Mouse (Mus musculus) hindbrain, embryonic 11.5 days (tissue): ENCODE results near the gene Wdr20. TPM values are rescaled to one million over a fixed set of nuclear protein-coding genes. Genes with fewer than 3 reads are reported as not detected.
"Not testable (repeated sequence)": the region's sequence is repeated elsewhere in the genome, so short reads cannot be mapped to it uniquely, and the experiment has no call there.

Experiments used
- ATAC-seq: fragments of 200-750 bp; cut with Nextera tagmentation; 2 replicates; pipeline ENCODE4 v1.8.0; 2017; ENCODE audit warnings: mild to moderate bottlenecking, moderate TSS enrichment, moderate library complexity; ENCODE audit not compliant: low FRiP score
- DNase-seq: peaks from one replicate; pipeline ENCODE4 v3.0.0-alpha.2; 2015; ENCODE audit warnings: low spot score
- H3K27ac ChIP-seq: fragments of 300-500 bp; sonication (generic); 2 replicates; pipeline ENCODE4 v1.5.1; 2014; ENCODE audit warnings: mild to moderate bottlenecking, low read depth, low read length
- H3K27me3 ChIP-seq: fragments of 300-500 bp; sonication (generic); 2 replicates; pipeline ENCODE4 v1.6.1; 2014; ENCODE audit warnings: mild to moderate bottlenecking, low read length, moderate library complexity, mixed read lengths; ENCODE audit not compliant: control insufficient read depth, insufficient read depth
- H3K36me3 ChIP-seq: fragments of 300-500 bp; sonication (generic); 2 replicates; pipeline ENCODE4 v1.6.1; 2014; ENCODE audit warnings: mild to moderate bottlenecking, low read length, moderate library complexity, mixed read lengths; ENCODE audit not compliant: control insufficient read depth, insufficient read depth
- H3K4me1 ChIP-seq: fragments of 300-500 bp; sonication (generic); replicated peaks from 2 replicates; pipeline ENCODE4 v1.6.1; 2014; ENCODE audit warnings: low read length, mixed read lengths; ENCODE audit not compliant: control insufficient read depth, insufficient read depth
- H3K4me2 ChIP-seq: fragments of 300-500 bp; sonication (generic); replicated peaks from 2 replicates; pipeline ENCODE4 v1.6.1; 2014; ENCODE audit warnings: mild to moderate bottlenecking, low read depth, low read length
- H3K4me3 ChIP-seq: fragments of 300-500 bp; sonication (generic); 2 replicates; pipeline ENCODE4 v1.5.1; 2014; ENCODE audit warnings: low read depth, low read length
- H3K9ac ChIP-seq: fragments of 300-500 bp; sonication (generic); 2 replicates; pipeline ENCODE4 v1.6.1; 2014; ENCODE audit warnings: low read depth, low read length
- H3K9me3 ChIP-seq: fragments of 300-500 bp; sonication (generic); 2 replicates; pipeline ENCODE4 v1.6.1; 2016; ENCODE audit warnings: low read length; ENCODE audit not compliant: control insufficient read depth
- WGBS: fragments of 180-500 bp; shearing (Covaris S2); extraction: QIAGEN DNeasy Blood & Tissue Kit; methylation state at CpG from one replicate; pipeline ENCODE4 v1.1.7; 2014; 5-methylcytosine and 5-hydroxymethylcytosine counted together
- polyA plus RNA-seq: library from polyadenylated mRNA; unstranded; fragments of >200 nt; fragmentation: Nextera tagmentation; extraction: Ambion mirVana; gene quantifications from 2 replicates; pipeline ENCODE4 v1.2.1, GENCODE M21; 2014

The Wdr20 gene
- polyA plus RNA-seq, 1 experiment from 2014 or later = 22.8 TPM

- H3K27me3 ChIP-seq, ATAC-seq, H3K4me1 ChIP-seq, H3K27ac ChIP-seq, H3K9me3 ChIP-seq, H3K4me3 ChIP-seq, H3K36me3 ChIP-seq, H3K4me2 ChIP-seq, H3K9ac ChIP-seq, DNase-seq: not testable (repeated sequence)
- WGBS = 98% methylated on average over 3 of the region's 3 CpGs
Measured at GRCm38 (mm10) chr12:110733254-110733653, 4.5 kb upstream of the Wdr20 start.

GRCm38 (mm10) chr12:110736641-110737040 lies 1.1 kb upstream of the Wdr20 start:
- H3K4me3 ChIP-seq = no peak overlapping the region
- no peak overlapping the region for H3K9ac ChIP-seq
- no peaks in the 10 kb centered on the region for H3K36me3 ChIP-seq
- WGBS = 29% methylated on average over 4 of the region's 4 CpGs
- peaks cover 4% of the 10 kb centered on the region; the same call in 1 of the 2 replicates for H3K4me1 ChIP-seq
- H3K27me3 ChIP-seq = peaks cover 6% of the 10 kb centered on the region; the same call in 1 of the 2 replicates
- ATAC-seq (no peak), DNase-seq (no peak)
- peak overlapping the region; percentile 80; the same call in 1 of the 2 replicates for H3K4me2 ChIP-seq
- H3K9me3 ChIP-seq = no peaks in the 10 kb centered on the region
- no peak overlapping the region for H3K27ac ChIP-seq

- Histone ChIP-seq H3K27ac (peak overlapping the region; percentile 79), H3K9me3 (no peaks in the 10 kb centered on the region), H3K4me3 (peak overlapping the region; percentile 80), H3K9ac (peak overlapping the region; percentile 87), H3K4me1 (peaks cover 4% of the 10 kb centered on the region; the same call in 1 of the 2 replicates), H3K27me3 (peaks cover 6% of the 10 kb centered on the region; the same call in 1 of the 2 replicates), H3K4me2 (peak overlapping the region; percentile 90), H3K36me3 (no peaks in the 10 kb centered on the region)
- DNase-seq = no peak
- peak; percentile 6; the same call in 1 of the 2 replicates for ATAC-seq
- under 1% methylated on average over 62 of the region's 72 CpGs for WGBS
Measured at GRCm38 (mm10) chr12:110738158-110738921, 596 bp downstream of the Wdr20 start.

GRCm38 (mm10) chr12:110750770-110751439 lies 13.2 kb downstream of the Wdr20 start:
- Histone ChIP-seq H3K4me3 (no peak overlapping the region), H3K4me2 (no peak overlapping the region), H3K4me1 (no peaks in the 10 kb centered on the region), H3K36me3 (no peaks in the 10 kb centered on the region), H3K9ac (no peak overlapping the region), H3K27ac (no peak overlapping the region), H3K9me3 (no peaks in the 10 kb centered on the region), H3K27me3 (no peaks in the 10 kb centered on the region)
- no peak for DNase-seq
- WGBS = 90% methylated on average over 10 of the region's 10 CpGs
- ATAC-seq = no peak

GRCm38 (mm10) chr12:110752703-110753102 lies 15.0 kb downstream of the Wdr20 start:
- H3K4me3 ChIP-seq = no peak overlapping the region
- no peaks in the 10 kb centered on the region for H3K27me3 ChIP-seq
- no peak overlapping the region for H3K27ac ChIP-seq
- no peak overlapping the region for H3K4me2 ChIP-seq
- DNase-seq = no peak
- H3K9ac ChIP-seq = no peak overlapping the region
- H3K36me3 ChIP-seq = no peaks in the 10 kb centered on the region
- no peaks in the 10 kb centered on the region for H3K4me1 ChIP-seq
- H3K9me3 ChIP-seq = no peaks in the 10 kb centered on the region
- no peak for ATAC-seq

- Histone ChIP-seq H3K36me3 (no peaks in the 10 kb centered on the region), H3K4me3 (no peak overlapping the region), H3K27me3 (no peaks in the 10 kb centered on the region), H3K9ac (no peak overlapping the region), H3K9me3 (no peaks in the 10 kb centered on the region), H3K4me1 (no peaks in the 10 kb centered on the region), H3K4me2 (no peak overlapping the region), H3K27ac (no peak overlapping the region)
- DNase-seq (no peak), ATAC-seq (no peak)
- 94% methylated on average over 4 of the region's 4 CpGs for WGBS
Measured at GRCm38 (mm10) chr12:110753976-110754375, 16.2 kb downstream of the Wdr20 start.

- Histone ChIP-seq H3K36me3 (no peaks in the 10 kb centered on the region), H3K4me2 (no peak overlapping the region), H3K9me3 (no peaks in the 10 kb centered on the region), H3K27me3 (no peaks in the 10 kb centered on the region), H3K4me3 (no peak overlapping the region), H3K4me1 (no peaks in the 10 kb centered on the region), H3K27ac (no peak overlapping the region), H3K9ac (no peak overlapping the region)
- WGBS = 90% methylated on average over 3 of the region's 3 CpGs
- no peak for DNase-seq
- ATAC-seq = no peak
Measured at GRCm38 (mm10) chr12:110757161-110757560, 19.4 kb downstream of the Wdr20 start.

- Histone ChIP-seq H3K9me3 (no peaks in the 10 kb centered on the region), H3K4me2 (no peak overlapping the region), H3K27me3 (no peaks in the 10 kb centered on the region), H3K27ac (no peak overlapping the region), H3K9ac (no peak overlapping the region), H3K36me3 (no peaks in the 10 kb centered on the region), H3K4me3 (no peak overlapping the region), H3K4me1 (no peaks in the 10 kb centered on the region)
- WGBS = 97% methylated on average over 7 of the region's 8 CpGs
- no peak for ATAC-seq
- no peak for DNase-seq
Measured at GRCm38 (mm10) chr12:110758932-110759331, 21.2 kb downstream of the Wdr20 start.

- ATAC-seq (no peak), DNase-seq (no peak)
- no peaks in the 10 kb centered on the region for H3K36me3 ChIP-seq
- H3K4me2 ChIP-seq = no peak overlapping the region
- H3K9ac ChIP-seq = no peak overlapping the region
- H3K4me1 ChIP-seq = no peaks in the 10 kb centered on the region
- no peak overlapping the region for H3K4me3 ChIP-seq
- H3K27me3 ChIP-seq = no peaks in the 10 kb centered on the region
- H3K27ac ChIP-seq = no peak overlapping the region
- WGBS = 91% methylated on average over 2 of the region's 2 CpGs
- H3K9me3 ChIP-seq = no peaks in the 10 kb centered on the region
Measured at GRCm38 (mm10) chr12:110762321-110762720, 24.6 kb downstream of the Wdr20 start.
